Mouse (Mus musculus) stomach, postnatal 0 days (tissue): ENCODE results near the gene Csrp2. TPM values are rescaled to one million over a fixed set of nuclear protein-coding genes. Genes with fewer than 3 reads are reported as not detected.

Experiments
- ATAC-seq: fragments of 200-750 bp; cut with Nextera tagmentation; 2 replicates; pipeline ENCODE4 v1.8.0; 2017; ENCODE audit not compliant: low FRiP score, low TSS enrichment
- DNase-seq: peaks from one replicate; pipeline ENCODE4 v3.0.0-alpha.2; 2016; ENCODE audit warnings: low spot score
- H3K27ac ChIP-seq: fragments of 300-500 bp; sonication (generic); replicated peaks from 2 replicates; pipeline ENCODE4 v1.5.1; 2014; ENCODE audit warnings: mild to moderate bottlenecking, control low read depth
- H3K27me3 ChIP-seq: fragments of 300-500 bp; sonication (generic); 2 replicates; pipeline ENCODE4 v1.6.1; 2014; ENCODE audit warnings: low read length; ENCODE audit not compliant: control insufficient read depth, insufficient read depth
- H3K36me3 ChIP-seq: fragments of 300-500 bp; sonication (generic); 2 replicates; pipeline ENCODE4 v1.6.1; 2014; ENCODE audit warnings: low read length, mixed read lengths; ENCODE audit not compliant: control insufficient read depth, insufficient read depth
- H3K4me1 ChIP-seq: fragments of 300-500 bp; sonication (generic); replicated peaks from 2 replicates; pipeline ENCODE4 v1.6.1; 2014; ENCODE audit warnings: antibody characterized with exemption; ENCODE audit not compliant: control insufficient read depth, insufficient read depth
- H3K4me2 ChIP-seq: fragments of 300-500 bp; sonication (generic); replicated peaks from 2 replicates; pipeline ENCODE4 v1.6.1; 2014; ENCODE audit warnings: low read depth, mild to moderate bottlenecking, control low read depth, moderate library complexity
- H3K4me3 ChIP-seq: fragments of 300-500 bp; sonication (generic); 2 replicates; pipeline ENCODE4 v1.5.1; 2014; ENCODE audit warnings: low read depth, low read length, control low read depth
- H3K9ac ChIP-seq: fragments of 300-500 bp; sonication (generic); 2 replicates; pipeline ENCODE4 v1.6.1; 2014; ENCODE audit warnings: mild to moderate bottlenecking, low read length, control low read depth, mixed read lengths
- H3K9me3 ChIP-seq: fragments of 300-500 bp; sonication (generic); 2 replicates; pipeline ENCODE4 v1.6.1; 2016; ENCODE audit warnings: low read length; ENCODE audit not compliant: control insufficient read depth
- CTCF ChIP-seq: IDR thresholded peaks from 2 replicates; pipeline ENCODE4 v1.5.1; 2016; ENCODE audit warnings: antibody characterized with exemption, low read depth, mild to moderate bottlenecking, moderate library complexity
- EP300 ChIP-seq: optimal IDR thresholded peaks from 2 replicates; pipeline ENCODE3; 2016; ENCODE audit warnings: antibody characterized with exemption
- WGBS: fragments of 180-500 bp; shearing (Covaris S2); extraction: QIAGEN DNeasy Blood & Tissue Kit; methylation state at CpG from one replicate; pipeline ENCODE4 v1.1.7; 2014; 5-methylcytosine and 5-hydroxymethylcytosine counted together
- polyA plus RNA-seq: library from polyadenylated mRNA; unstranded; fragments of >200 nt; fragmentation: Nextera tagmentation; extraction: Ambion mirVana; gene quantifications from 2 replicates; pipeline ENCODE4 v1.2.1, GENCODE M21; 2015

Csrp2 gene
- polyA plus RNA-seq, 1 experiment from 2014 or later, result 191 TPM

GRCm38 (mm10) chr10:110960841-110961240 is 41.3 kb downstream of the Csrp2 start:
- H3K4me3 ChIP-seq, result no peak overlapping the region
- no peak for ATAC-seq
- no peak overlapping the region for H3K9ac ChIP-seq
- no peaks in the 10 kb centered on the region for H3K9me3 ChIP-seq
- no peak for DNase-seq
- 76% methylated on average over 6 of the region's 6 CpGs for WGBS
- H3K4me2 ChIP-seq, result no peak overlapping the region
- TF ChIP-seq CTCF (no peak), EP300 (no peak)
- no peak overlapping the region for H3K27ac ChIP-seq
- no peaks in the 10 kb centered on the region for H3K27me3 ChIP-seq
- peaks cover 2% of the 10 kb centered on the region; the same call in 1 of the 2 replicates for H3K36me3 ChIP-seq
- H3K4me1 ChIP-seq, result no peaks in the 10 kb centered on the region

GRCm38 (mm10) chr10:110962172-110962571 is 42.6 kb downstream of the Csrp2 start:
- Histone ChIP-seq H3K27me3 (no peaks in the 10 kb centered on the region), H3K36me3 (peaks cover 2% of the 10 kb centered on the region; the same call in 1 of the 2 replicates), H3K4me2 (no peak overlapping the region), H3K4me3 (no peak overlapping the region), H3K4me1 (no peaks in the 10 kb centered on the region), H3K9ac (no peak overlapping the region), H3K27ac (no peak overlapping the region), H3K9me3 (no peaks in the 10 kb centered on the region)
- TF ChIP-seq EP300, result no peak
- peak; percentile 60 for TF ChIP-seq CTCF
- WGBS, result 23% methylated on average over 1 of the region's 1 CpGs
- no peak for ATAC-seq
- no peak for DNase-seq

- peak; percentile 61 for ATAC-seq
- no peak for TF ChIP-seq EP300
- TF ChIP-seq CTCF, result no peak
- WGBS, result 36% methylated on average over 3 of the region's 3 CpGs
- DNase-seq, result no peak
- no peaks in the 10 kb centered on the region for H3K9me3 ChIP-seq
- H3K36me3 ChIP-seq, result 0 out of 2 replicates have a peak, but pooled peaks cover 3% of the 10 kb centered on the region
- no peak overlapping the region for H3K9ac ChIP-seq
- H3K27me3 ChIP-seq, result no peaks in the 10 kb centered on the region
- H3K4me2 ChIP-seq, result no peak overlapping the region
- H3K4me1 ChIP-seq, result 0 out of 2 replicates have a peak, but pooled peaks cover 2% of the 10 kb centered on the region
- H3K27ac ChIP-seq, result no peak overlapping the region
- no peak overlapping the region for H3K4me3 ChIP-seq
Measured at GRCm38 (mm10) chr10:110971044-110971443, 51.5 kb downstream of the Csrp2 start.

GRCm38 (mm10) chr10:110971483-110971882 is 51.9 kb downstream of the Csrp2 start:
- Histone ChIP-seq H3K9me3 (no peaks in the 10 kb centered on the region), H3K4me3 (no peak overlapping the region), H3K36me3 (0 out of 2 replicates have a peak, but pooled peaks cover 3% of the 10 kb centered on the region), H3K4me1 (0 out of 2 replicates have a peak, but pooled peaks cover 2% of the 10 kb centered on the region), H3K4me2 (no peak overlapping the region), H3K27ac (no peak overlapping the region), H3K9ac (no peak overlapping the region), H3K27me3 (no peaks in the 10 kb centered on the region)
- ATAC-seq, result peak; percentile 7; the same call in 1 of the 2 replicates
- DNase-seq, result no peak
- no peak for TF ChIP-seq EP300
- TF ChIP-seq CTCF, result no peak
- WGBS, result 64% methylated on average over 6 of the region's 6 CpGs

GRCm38 (mm10) chr10:110971998-110972397 is 52.4 kb downstream of the Csrp2 start:
- WGBS, result 19% methylated on average over 9 of the region's 9 CpGs
- Histone ChIP-seq H3K4me2 (no peak overlapping the region), H3K4me3 (no peak overlapping the region), H3K36me3 (0 out of 2 replicates have a peak, but pooled peaks cover 3% of the 10 kb centered on the region), H3K9me3 (no peaks in the 10 kb centered on the region), H3K27me3 (no peaks in the 10 kb centered on the region), H3K4me1 (0 out of 2 replicates have a peak, but pooled peaks cover 2% of the 10 kb centered on the region), H3K27ac (no peak overlapping the region), H3K9ac (no peak overlapping the region)
- TF ChIP-seq EP300, result no peak
- TF ChIP-seq CTCF, result no peak
- ATAC-seq, result peak; percentile 79
- peak; percentile 59 for DNase-seq

GRCm38 (mm10) chr10:110974463-110974862 is 54.9 kb downstream of the Csrp2 start:
- DNase-seq, result peak; percentile 39
- H3K4me2 ChIP-seq, result no peak overlapping the region
- 53% methylated on average over 3 of the region's 3 CpGs for WGBS

More at GRCm38 (mm10) chr10:110974463-110974862, 54.9 kb downstream of the Csrp2 start:
- Histone ChIP-seq H3K27ac (no peak overlapping the region), H3K4me3 (no peak overlapping the region), H3K9me3 (no peaks in the 10 kb centered on the region), H3K27me3 (no peaks in the 10 kb centered on the region), H3K4me1 (0 out of 2 replicates have a peak, but pooled peaks cover 2% of the 10 kb centered on the region), H3K9ac (no peak overlapping the region), H3K36me3 (peaks cover 5% of the 10 kb centered on the region; the same call in 1 of the 2 replicates)
- TF ChIP-seq CTCF, result peak; percentile 71
- no peak for TF ChIP-seq EP300
- no peak for ATAC-seq
